Mouse (Mus musculus) mammary gland, adult 2 months (tissue): ENCODE results near the gene Vwa7. TPM values are rescaled to one million over a fixed set of nuclear protein-coding genes. Genes with fewer than 3 reads are reported as not detected.

Source experiments
- polyA plus RNA-seq: library from polyadenylated mRNA; depleted of rRNA; stranded (reverse); fragments of >200 nt; gene quantifications from 2 replicates; pipeline ENCODE4 v1.2.3, GENCODE M21; 2012; ENCODE audit warnings: low replicate concordance; rRNA removed

Vwa7 gene
- 1.4 and 3.9 TPM in 2 replicates for polyA plus RNA-seq

GRCm38 (mm10) chr17:35016376-35016775 is at the start of gene Vwa7:
Vwa7 (plus strand) TSS chr17:35016579.

GRCm38 (mm10) chr17:34969822-34970221 is 46.6 kb upstream of the Vwa7 start, which contains the start of gene Gm20481:
Gm20481 (plus strand) TSS chr17:34969912.

DNA sequence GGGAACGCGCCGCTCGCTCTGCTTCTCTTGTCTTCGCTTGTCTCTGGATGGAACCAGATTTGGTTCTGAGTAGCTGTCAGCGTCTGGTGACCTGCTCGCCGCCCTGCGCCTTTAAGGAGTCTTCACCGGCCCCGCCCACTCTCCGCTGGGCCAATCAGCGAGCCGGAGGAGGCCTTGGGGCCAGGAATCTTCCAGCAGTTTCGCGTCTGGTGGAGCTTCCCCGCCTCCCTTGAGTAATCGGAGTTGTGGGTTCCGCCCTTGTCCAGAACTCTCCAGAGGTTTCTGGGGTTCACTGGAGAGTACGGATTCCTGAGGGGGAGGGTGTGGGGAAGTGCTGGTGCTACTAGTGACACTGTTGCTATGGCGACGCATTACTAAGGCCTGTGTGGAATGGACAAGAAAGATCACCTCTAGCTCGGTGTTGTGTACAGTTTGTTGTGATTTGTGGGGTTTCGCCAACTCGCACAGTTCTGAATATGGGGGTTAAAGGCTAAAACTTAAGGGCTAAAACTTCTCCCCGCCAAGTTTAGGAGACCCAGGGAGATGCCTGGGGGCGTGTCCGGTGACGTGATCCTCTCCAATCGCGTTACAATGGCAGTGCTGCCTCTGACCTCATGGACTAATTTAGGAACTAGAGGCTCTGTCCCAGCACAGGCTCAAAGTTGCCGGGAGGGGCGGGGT is 44.2 kb upstream of the Vwa7 start, which contains the start of the genes Hspa1a and Hspa1l:
Gene Hspa1a, minus strand, starts transcription at position 88 of the 681 bp plus-strand sequence.
Gene Hspa1l, plus strand, starts transcription at position 635 of the 681 bp plus-strand sequence.

GRCm38 (mm10) chr17:34981690-34982180 is 34.6 kb upstream of the Vwa7 start, which contains the start of gene Lsm2:
Lsm2 (plus strand) TSS chr17:34981862.

GRCm38 (mm10) chr17:35000717-35001451 is 15.5 kb upstream of the Vwa7 start, which contains the start of gene Vars:
Vars (plus strand) TSS chr17:35000987.

GRCm38 (mm10) chr17:35027277-35028068 is 11.1 kb downstream of the Vwa7 start, which contains the start of gene Sapcd1:
Sapcd1 (minus strand) TSS chr17:35028016.

DNA sequence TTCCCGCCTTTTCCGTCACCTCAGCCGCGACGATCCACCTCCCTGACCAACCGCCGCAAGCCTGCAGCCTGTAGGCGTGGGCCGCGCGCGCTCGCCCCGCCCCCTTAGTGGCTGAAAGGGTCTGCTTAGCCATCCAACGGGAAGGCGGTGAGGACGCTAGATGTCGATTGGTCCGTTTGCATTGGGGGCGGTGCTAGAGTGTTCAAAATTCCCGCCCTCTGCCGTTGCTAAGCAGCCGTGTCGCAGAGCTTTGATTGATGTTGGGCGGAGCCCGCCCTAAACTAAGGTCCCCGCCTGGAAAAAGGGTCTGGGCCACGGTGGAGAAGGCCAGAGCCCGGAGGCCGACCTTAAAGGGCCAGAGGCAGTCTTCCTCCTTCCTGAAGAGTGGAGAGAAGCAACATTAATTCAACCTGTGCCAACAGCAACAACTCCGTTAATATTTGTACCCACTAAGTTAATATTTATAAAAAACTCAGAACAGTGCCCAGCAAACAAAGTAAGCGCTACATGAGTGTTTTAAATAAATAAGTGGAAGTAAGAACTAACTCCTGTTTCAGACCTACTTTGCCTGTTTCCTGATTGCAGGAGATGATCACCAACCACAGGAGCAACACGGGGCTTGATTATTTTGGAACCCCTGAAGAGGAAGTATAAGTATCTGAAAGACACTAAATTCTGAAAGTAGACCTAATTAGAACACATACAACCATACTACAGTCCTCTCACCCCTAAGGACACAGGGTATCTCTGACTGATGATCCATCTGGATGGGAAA is 30.5 kb downstream of the Vwa7 start, which contains the start of gene Msh5:
Gene Msh5, minus strand, starts transcription at position 65 of the 775 bp plus-strand sequence.

GRCm38 (mm10) chr17:35049561-35050016 is 33.2 kb downstream of the Vwa7 start, which contains the start of gene Clic1:
Clic1 (plus strand) TSS chr17:35049966.

DNA sequence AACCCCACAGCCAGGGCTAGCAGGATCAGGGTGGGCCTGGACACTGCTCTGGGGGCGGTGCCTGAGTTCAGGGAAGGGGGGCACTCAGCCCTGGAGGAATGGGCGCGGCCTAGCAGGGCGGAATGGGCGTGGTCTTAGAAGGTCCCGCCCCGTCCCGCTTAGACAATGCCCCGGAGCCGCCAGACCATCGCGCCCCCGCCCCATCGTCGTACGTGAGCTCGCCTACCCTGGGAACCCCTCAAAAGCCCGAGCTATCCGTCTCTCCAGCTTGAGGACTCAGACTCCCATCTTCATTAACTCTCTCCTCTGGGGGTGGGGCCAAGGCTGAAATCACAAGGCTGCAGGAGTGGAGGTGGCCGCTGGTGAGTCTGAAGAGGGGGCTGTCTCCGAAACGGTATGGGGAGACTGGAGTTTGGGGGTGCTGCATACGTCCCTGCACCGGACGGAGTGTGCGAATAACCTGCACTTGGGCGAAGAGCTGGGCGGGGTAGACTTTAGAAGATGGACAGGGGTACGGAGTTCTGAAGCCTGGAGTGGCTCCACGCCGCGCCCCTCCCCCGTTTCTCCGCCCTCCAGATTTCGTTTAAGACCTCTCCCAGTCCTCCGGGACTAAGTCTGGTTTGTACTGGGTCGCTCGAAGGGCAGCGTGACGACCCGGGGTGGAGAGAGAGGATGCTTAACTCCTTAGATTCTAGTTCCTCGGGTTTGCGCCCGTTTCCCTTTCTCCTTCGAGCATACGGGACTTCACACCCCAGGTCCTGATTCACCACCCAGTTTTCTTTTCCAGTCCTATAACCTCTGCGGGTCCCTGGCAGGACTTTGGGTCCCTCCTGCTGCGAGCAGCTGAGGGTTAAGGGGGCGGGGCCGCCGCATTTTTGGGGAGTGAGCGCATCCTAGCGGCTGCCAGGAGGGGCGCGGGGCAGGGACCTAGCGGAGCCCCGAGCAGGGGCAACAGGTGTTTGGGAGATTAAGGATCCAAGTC is 42.8 kb downstream of the Vwa7 start, which contains the start of gene Ddah2:
Gene Ddah2, plus strand, starts transcription at position 125 of the 982 bp plus-strand sequence.

GRCm38 (mm10) chr17:35064951-35065947 is 48.9 kb downstream of the Vwa7 start, which contains the start of gene Ly6g6c:
Ly6g6c (plus strand) TSS chr17:35065388.

DNA sequence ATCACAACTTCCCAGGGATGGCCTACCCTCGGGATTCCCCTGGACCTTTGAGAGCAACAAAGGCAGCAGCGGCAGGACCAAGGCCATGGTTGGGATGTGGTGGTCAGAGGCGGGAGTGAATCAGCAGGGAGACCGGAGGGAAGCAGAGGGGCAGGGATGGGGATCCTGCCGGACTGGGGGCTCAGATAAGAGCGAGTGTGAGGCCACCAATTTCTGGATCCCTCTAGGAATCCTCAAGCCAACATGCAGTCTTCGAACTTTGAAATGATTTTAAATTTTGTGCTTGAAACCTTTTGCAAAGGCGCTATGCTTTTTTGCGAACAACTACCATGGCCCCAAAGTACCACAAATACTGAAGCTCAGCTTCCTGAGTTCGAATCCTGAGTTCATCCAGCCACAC is 49.7 kb downstream of the Vwa7 start, which contains the start of gene Mpig6b:
Gene Mpig6b, minus strand, starts transcription at position 101 of the 400 bp plus-strand sequence.

Other genes starting within 250 kb of the Vwa7 start
- gene Cyp21a1, start 212.0 kb upstream of the Vwa7 start, polyA plus RNA-seq: 0.11 and 0.60 TPM in 2 replicates
- gene Stk19, start 179.6 kb upstream of the Vwa7 start, polyA plus RNA-seq: 48.6 and 50.3 TPM in 2 replicates
- 72.8 and 80.9 TPM in 2 replicates for gene Dxo, start 179.6 kb upstream of the Vwa7 start, polyA plus RNA-seq
- gene Skiv2l, start 166.4 kb upstream of the Vwa7 start, polyA plus RNA-seq: 77.4 and 105 TPM in 2 replicates
- 18.7 and 20.6 TPM in 2 replicates for gene Nelfe, start 166.2 kb upstream of the Vwa7 start, polyA plus RNA-seq
- gene Cfb, start 154.1 kb upstream of the Vwa7 start, polyA plus RNA-seq: 70.0 and 71.7 TPM in 2 replicates
- 13.1 and 14.3 TPM in 2 replicates for gene Zbtb12, start 137.1 kb upstream of the Vwa7 start, polyA plus RNA-seq
- 0.06 and 0.07 TPM in 2 replicates for gene Gm20547, start 134.5 kb upstream of the Vwa7 start, polyA plus RNA-seq
- 46.9 and 64.7 TPM in 2 replicates for gene C2, start 118.3 kb upstream of the Vwa7 start, polyA plus RNA-seq
- gene Ehmt2, start 118.1 kb upstream of the Vwa7 start, polyA plus RNA-seq: 189 and 339 TPM in 2 replicates
- gene Slc44a4, start 102.1 kb upstream of the Vwa7 start, polyA plus RNA-seq: 7.4 and 9.2 TPM in 2 replicates
- gene Neu1, start 85.3 kb upstream of the Vwa7 start, polyA plus RNA-seq: 48.4 and 54.9 TPM in 2 replicates
- gene Hspa1b, start 57.3 kb upstream of the Vwa7 start, polyA plus RNA-seq: 43.1 and 146 TPM in 2 replicates
- 0.30 TPM in 1 of 2 replicates, not detected in the other for gene Gm20481, start 46.7 kb upstream of the Vwa7 start, polyA plus RNA-seq
- 17.7 and 42.4 TPM in 2 replicates for gene Hspa1a, start 44.4 kb upstream of the Vwa7 start, polyA plus RNA-seq
- gene Hspa1l, start 43.9 kb upstream of the Vwa7 start, polyA plus RNA-seq: 0.30 and 3.0 TPM in 2 replicates
- gene Lsm2, start 34.7 kb upstream of the Vwa7 start, polyA plus RNA-seq: 75.4 and 108 TPM in 2 replicates
- gene Vars, start 15.6 kb upstream of the Vwa7 start, polyA plus RNA-seq: 197 and 475 TPM in 2 replicates
- 1.7 and 2.0 TPM in 2 replicates for gene Sapcd1, start 11.4 kb downstream of the Vwa7 start, polyA plus RNA-seq
- gene Msh5, start 30.2 kb downstream of the Vwa7 start, polyA plus RNA-seq: 4.2 and 4.8 TPM in 2 replicates
- 110 and 121 TPM in 2 replicates for gene Clic1, start 33.4 kb downstream of the Vwa7 start, polyA plus RNA-seq
- 58.1 and 90.9 TPM in 2 replicates for gene Ddah2, start 42.5 kb downstream of the Vwa7 start, polyA plus RNA-seq
- 1.5 and 25.2 TPM in 2 replicates for gene Ly6g6c, start 48.8 kb downstream of the Vwa7 start, polyA plus RNA-seq
- 0.67 and 0.80 TPM in 2 replicates for gene Mpig6b, start 49.6 kb downstream of the Vwa7 start, polyA plus RNA-seq
- gene Ly6g6e, start 60.3 kb downstream of the Vwa7 start, polyA plus RNA-seq: 5.7 and 9.0 TPM in 2 replicates
- 1.1 and 2.2 TPM in 2 replicates for gene Ly6g6d, start 61.5 kb downstream of the Vwa7 start, polyA plus RNA-seq
- 0.19 TPM in 1 of 2 replicates, not detected in the other for gene Ly6g6f, start 69.0 kb downstream of the Vwa7 start, polyA plus RNA-seq
- 200 and 293 TPM in 2 replicates for gene Abhd16a, start 72.7 kb downstream of the Vwa7 start, polyA plus RNA-seq
- gene Ly6g5c, start 91.7 kb downstream of the Vwa7 start, polyA plus RNA-seq: not detected in 2 replicates
- gene Ly6g5b, start 98.8 kb downstream of the Vwa7 start, polyA plus RNA-seq: 3.5 and 4.4 TPM in 2 replicates
- gene Gpank1, start 104.9 kb downstream of the Vwa7 start, polyA plus RNA-seq: 16.3 and 24.8 TPM in 2 replicates
- gene Csnk2b, start 105.5 kb downstream of the Vwa7 start, polyA plus RNA-seq: 376 and 470 TPM in 2 replicates
- gene D17H6S53E, start 109.8 kb downstream of the Vwa7 start, polyA plus RNA-seq: 8.7 and 9.2 TPM in 2 replicates
- gene Apom, start 115.5 kb downstream of the Vwa7 start, polyA plus RNA-seq: 0.16 and 0.93 TPM in 2 replicates
- 203 and 278 TPM in 2 replicates for gene Bag6, start 118.6 kb downstream of the Vwa7 start, polyA plus RNA-seq
- gene Prrc2a, start 148.3 kb downstream of the Vwa7 start, polyA plus RNA-seq: 344 and 571 TPM in 2 replicates
- 2.8 and 5.7 TPM in 2 replicates for gene Aif1, start 159.5 kb downstream of the Vwa7 start, polyA plus RNA-seq
- 48.2 and 60.4 TPM in 2 replicates for gene Lst1, start 171.9 kb downstream of the Vwa7 start, polyA plus RNA-seq
- 118 and 400 TPM in 2 replicates for gene Ltb, start 177.9 kb downstream of the Vwa7 start, polyA plus RNA-seq
- 7.1 and 9.9 TPM in 2 replicates for gene Tnf, start 185.4 kb downstream of the Vwa7 start, polyA plus RNA-seq
- gene Lta, start 188.8 kb downstream of the Vwa7 start, polyA plus RNA-seq: 12.2 and 19.0 TPM in 2 replicates
- gene Gm16181, start 204.3 kb downstream of the Vwa7 start, polyA plus RNA-seq: 0.80 and 4.0 TPM in 2 replicates
- gene Atp6v1g2, start 217.1 kb downstream of the Vwa7 start, polyA plus RNA-seq: 6.5 and 11.8 TPM in 2 replicates
- 10.2 and 38.6 TPM in 2 replicates for gene Nfkbil1, start 219.2 kb downstream of the Vwa7 start, polyA plus RNA-seq
- 265 and 272 TPM in 2 replicates for gene Ddx39b, start 225.2 kb downstream of the Vwa7 start, polyA plus RNA-seq
- gene H2-D1, start 246.2 kb downstream of the Vwa7 start, polyA plus RNA-seq: 1,785 and 2,234 TPM in 2 replicates